Mouse (Mus musculus) left cerebral cortex, adult 2 months (tissue): Measurements from ENCODE around the gene 4930518I15Rik. TPM values are rescaled to one million over a fixed set of nuclear protein-coding genes. Genes with fewer than 3 reads are reported as not detected.
"Not testable (repeated sequence)": the region's sequence is repeated elsewhere in the genome, so short reads cannot be mapped to it uniquely, and the experiment has no call there.

Source experiments
- DNase-seq, 2 experiments: peaks; one replicate each; pipeline ENCODE4 v3.0.0; 2021 to 2022; ENCODE audit warnings: low spot score in 2 of 2, mixed read lengths in 1 of 2; ENCODE audit errors: extremely low spot score in 1 of 2
- H3K27ac ChIP-seq: fragments of 200-600 bp; 2 replicates; pipeline ENCODE4 v1.8.1; 2022
- H3K4me3 ChIP-seq: fragments of 200-600 bp; 2 replicates; pipeline ENCODE4 v1.8.1; 2022
- CTCF ChIP-seq: fragments of 200-600 bp; IDR thresholded peaks from 2 replicates; pipeline ENCODE4 v1.8.1; 2022; ENCODE audit warnings: antibody characterized with exemption, mild to moderate bottlenecking, moderate library complexity
- intact Hi-C: fragments of 180-260 bp; cut with DNase I; formaldehyde crosslinking; loops from one replicate; pipeline ENCODE4 v1.15.1; 2025
- total RNA-seq, 2 experiments: library from RNA; stranded (reverse); gene quantifications; 2 replicates each; pipeline ENCODE4 v1.2.3; 2021

Gene 4930518I15Rik
- total RNA-seq, 2 experiments from 2014 or later: 2.8 TPM

DNA sequence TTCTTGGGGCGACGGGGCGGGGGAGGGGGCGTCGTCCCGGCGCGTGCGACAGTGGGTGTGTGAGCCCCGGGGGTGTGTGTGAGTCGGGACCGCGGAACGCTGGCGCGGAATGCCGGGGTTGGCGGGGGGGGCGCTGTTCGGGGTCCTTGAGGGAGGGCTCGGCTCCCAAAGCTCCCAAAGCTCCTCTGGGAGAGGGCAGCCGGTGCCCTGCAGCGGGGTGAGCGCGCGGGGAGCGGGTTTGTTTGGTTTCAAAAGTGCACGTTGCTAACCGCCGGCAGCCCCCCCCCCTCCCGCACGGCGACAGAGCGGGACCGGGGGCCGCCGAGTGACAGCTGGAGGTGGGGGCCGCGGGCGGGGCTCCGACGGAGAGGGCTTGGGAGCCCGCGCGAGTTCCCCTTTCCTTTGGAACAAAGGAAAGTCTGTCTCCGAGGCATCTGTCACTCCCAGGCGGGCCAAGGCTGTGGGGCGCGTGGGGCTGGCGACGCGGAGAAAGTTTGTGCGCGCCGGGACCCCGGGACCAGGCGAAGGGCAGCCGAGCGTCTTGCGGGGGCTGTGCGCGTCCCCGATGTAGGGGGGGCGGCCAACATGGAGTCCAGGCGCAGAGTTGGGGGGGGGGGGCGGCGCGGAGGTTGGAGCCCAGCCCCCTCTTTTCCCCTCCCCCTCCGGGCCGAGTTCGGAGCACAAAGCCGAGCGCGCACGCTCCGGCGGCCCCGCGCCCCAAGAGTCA lies 17.3 kb downstream of the 4930518I15Rik start:
- Histone ChIP-seq H3K27ac (no peak overlapping the region), H3K4me3 (peak overlapping the region; percentile 50)
- no peak for TF ChIP-seq CTCF
- peak in 1 of 2 experiments; percentile 14 for DNase-seq
- intact Hi-C loops: no loop called here

DNA sequence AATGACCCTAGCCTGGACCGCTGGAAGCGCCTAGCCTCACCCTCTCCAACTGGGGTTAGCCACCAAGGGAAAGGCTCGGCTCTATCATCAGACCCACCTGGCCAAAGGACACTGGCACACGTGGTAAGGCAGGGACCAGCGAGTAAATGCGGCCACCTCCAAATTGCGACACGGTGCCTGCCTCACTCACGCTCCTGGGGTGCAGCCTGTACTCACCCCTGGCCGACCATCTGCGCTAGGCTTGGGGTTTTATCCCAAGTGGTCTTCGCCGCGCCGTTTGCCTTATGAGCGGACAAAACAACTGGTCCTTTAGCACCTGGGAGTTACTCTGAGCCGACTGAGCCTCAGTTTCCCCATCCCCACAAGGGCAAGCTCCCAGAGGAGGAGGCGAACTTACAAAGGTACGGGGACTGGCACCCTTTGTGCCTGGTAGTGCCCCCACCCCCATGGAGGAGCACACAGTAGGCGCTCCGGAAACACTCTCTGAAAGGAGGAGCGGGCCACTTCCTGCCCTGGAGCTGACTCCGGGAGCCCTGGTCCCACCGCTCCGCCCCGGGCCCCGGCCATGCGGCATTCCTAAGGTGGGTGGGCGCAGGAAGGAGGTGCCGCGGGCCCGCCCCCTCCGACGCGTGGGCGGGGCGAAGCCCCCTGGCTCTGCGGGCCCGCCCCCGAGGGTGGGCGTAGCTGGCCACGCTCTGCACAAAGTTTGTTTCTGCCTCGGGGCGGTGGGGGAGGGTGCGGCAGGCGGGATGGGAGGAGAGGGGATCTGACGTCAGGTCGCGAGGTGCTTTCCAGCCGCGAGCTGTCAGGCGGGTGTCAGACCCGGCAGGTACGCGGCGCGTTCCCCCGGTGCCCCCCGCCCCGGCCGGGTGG lies 18.2 kb downstream of the 4930518I15Rik start, which contains the start of gene Tgif2:
Gene Tgif2, plus strand, starts transcription at position 689 of the 873 bp plus-strand sequence.
- H3K4me3 ChIP-seq: peak within 1 kb of the TSS; percentile 50
- peak in 1 of 2 experiments; percentile 23 for DNase-seq
- intact Hi-C loops: no loop called here
- H3K27ac ChIP-seq: no peak within 1 kb of the TSS
- TF ChIP-seq CTCF: no peak

DNA sequence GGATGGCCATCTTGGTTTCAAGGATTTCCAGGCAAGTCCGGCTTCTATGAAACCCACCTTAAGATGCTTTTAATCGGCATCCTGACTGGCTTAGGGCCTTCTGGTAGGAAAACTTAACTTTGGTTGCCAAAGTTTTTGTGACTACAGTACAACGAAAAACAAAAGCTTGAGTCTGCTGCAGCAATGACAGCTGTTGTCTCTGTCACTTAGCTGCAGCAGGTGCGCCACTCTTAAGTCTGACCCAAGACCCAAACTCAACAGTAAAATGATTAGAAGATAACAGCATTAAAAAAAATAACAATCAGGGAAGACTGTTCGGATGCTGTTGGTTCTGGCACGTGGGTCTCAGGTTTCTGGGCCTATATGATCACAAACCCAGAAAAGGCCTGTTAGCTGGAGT lies 18.9 kb downstream of the 4930518I15Rik start:
- Histone ChIP-seq H3K27ac (no peak overlapping the region), H3K4me3 (no peak overlapping the region)
- intact Hi-C loops: no loop called here
- no peak for DNase-seq
- TF ChIP-seq CTCF: no peak

DNA sequence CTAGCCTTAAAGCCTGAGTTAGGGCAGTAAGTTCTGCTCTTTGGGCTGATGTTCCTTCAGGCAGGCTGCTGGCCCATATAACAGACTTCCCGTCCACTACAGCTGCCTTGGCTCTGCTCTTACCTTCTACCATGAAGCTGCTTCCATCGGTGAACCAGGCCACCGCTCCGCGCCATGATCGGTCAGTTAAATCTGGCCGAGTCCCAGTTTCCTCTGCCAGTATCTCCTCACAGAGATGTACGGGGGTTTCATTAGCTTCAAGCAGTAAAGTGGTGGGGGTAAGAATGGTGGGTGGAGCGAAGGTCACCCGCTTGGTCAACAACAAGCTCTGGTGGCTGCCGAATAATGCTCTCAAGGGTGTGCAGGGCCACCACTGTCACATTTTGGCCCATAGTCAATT lies 23.4 kb downstream of the 4930518I15Rik start:
- DNase-seq: no peak
- Histone ChIP-seq H3K27ac (no peak overlapping the region), H3K4me3 (no peak overlapping the region)
- intact Hi-C loops: loop anchor here (5.0 kb wide), 1 partner anchor 47 kb away; no protein-coding TSS in a partner anchor
- no peak for TF ChIP-seq CTCF

DNA sequence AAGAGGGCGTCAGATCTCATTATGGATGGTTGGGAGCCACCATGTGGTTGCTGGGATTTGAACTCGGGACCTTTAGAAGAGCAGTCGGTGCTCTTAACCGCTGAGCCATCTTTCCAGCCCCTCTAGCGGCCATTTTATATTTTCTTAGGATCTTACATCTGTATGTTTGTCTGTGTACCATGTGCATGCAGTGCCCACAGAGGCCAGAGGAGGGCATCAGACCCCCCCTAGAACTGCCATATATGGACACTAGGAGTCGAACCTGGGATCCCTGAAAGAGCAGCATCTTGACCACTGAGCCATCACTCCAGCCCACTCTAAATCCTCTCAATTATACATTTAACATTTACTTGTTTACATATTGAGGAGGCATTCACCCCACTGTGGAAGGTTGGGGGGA lies 32.6 kb downstream of the 4930518I15Rik start:
- not testable (repeated sequence) for DNase-seq, H3K27ac ChIP-seq, H3K4me3 ChIP-seq
- intact Hi-C loops: loop anchor here (10.0 kb wide), 1 partner anchor 430 kb away; no protein-coding TSS in a partner anchor

DNA sequence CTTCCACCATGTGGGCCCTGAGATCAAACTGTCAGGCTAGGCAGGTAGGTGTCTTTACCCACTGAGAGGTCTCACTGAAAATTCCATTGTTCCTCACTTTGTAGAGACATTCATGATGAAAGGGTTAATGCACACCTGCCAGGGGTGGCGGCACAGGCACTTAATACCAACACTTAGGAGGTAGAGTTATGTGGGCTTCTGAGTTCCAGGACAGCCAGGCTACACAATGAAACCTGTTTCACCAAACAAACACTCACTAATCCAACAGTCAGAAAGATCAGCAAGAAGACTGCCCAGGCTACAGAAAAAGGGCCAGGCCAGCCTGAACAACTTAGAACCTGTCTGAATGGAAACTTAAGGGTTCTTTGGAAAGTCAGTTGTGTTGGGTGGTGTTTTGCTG lies 41.6 kb downstream of the 4930518I15Rik start:
- no peak overlapping the region for H3K27ac ChIP-seq
- intact Hi-C loops: no loop called here
- H3K4me3 ChIP-seq: no peak overlapping the region
- no peak for TF ChIP-seq CTCF
- no peak for DNase-seq

DNA sequence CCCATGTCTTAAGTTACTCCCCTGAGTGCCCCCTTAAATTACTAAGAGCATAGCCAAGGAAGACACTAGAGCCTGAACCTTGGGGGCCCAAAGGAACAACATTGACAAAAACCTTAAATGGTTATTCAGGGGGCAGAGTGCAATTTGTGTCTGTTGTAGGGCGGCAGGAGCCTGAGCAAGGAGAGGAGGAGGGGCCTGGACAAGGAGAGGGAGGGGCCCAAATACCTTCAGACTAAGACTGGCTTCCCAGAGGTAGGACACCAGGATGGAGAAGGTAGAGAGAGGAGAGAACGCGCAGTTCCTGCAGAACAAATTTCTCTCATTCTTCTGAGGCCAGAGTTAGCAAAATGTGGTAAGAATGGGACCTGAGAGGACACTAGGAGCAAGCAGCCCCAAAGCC lies 42.3 kb downstream of the 4930518I15Rik start:
- no peak for TF ChIP-seq CTCF
- no peak overlapping the region for H3K27ac ChIP-seq
- DNase-seq: no peak
- intact Hi-C loops: no loop called here
- no peak overlapping the region for H3K4me3 ChIP-seq

DNA sequence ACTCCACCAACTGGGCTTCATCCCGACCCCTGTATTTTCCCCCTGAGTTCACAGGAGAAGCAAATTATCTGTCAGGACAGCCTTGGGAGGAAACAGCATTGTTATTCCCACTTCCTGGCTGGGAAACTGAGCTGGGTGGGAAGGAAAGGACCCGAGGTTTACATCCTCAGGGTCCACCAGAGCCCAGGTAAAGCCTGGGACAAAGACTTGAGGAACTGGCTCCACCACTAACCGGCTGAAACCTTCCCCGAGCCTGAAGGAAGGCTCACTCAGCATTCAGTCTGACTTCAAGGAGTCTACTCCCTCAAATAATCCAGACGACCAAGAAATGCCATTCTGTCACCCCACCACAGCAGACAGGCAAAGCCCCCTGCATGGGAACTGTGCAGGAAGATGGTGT lies 42.9 kb downstream of the 4930518I15Rik start:
- Histone ChIP-seq H3K4me3 (no peak overlapping the region), H3K27ac (no peak overlapping the region)
- DNase-seq: no peak
- intact Hi-C loops: no loop called here
- no peak for TF ChIP-seq CTCF

DNA sequence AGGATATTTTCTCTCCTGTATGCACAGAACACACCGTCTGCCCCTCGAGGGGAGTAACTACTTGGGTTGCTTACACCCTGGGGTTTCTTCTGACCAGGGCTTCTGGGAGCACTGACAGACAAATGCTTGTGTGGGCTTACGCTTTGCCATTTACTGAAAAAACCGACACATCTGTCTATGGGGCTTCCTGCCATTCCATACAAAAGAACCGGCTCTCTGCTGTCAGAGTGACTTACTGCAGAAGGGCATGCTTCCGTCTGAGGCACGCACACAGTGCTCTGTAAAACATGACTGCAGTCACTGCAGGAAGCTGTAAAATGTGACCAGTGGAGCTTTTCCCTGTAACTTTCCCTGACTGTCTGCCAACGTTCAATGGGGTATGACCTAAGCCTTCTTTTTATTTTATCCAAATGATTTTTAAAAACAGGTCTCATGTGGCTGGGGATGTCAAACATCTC lies 43.4 kb downstream of the 4930518I15Rik start:
- DNase-seq: no peak
- no peak overlapping the region for H3K27ac ChIP-seq
- H3K4me3 ChIP-seq: no peak overlapping the region
- no peak for TF ChIP-seq CTCF
- intact Hi-C loops: no loop called here

DNA sequence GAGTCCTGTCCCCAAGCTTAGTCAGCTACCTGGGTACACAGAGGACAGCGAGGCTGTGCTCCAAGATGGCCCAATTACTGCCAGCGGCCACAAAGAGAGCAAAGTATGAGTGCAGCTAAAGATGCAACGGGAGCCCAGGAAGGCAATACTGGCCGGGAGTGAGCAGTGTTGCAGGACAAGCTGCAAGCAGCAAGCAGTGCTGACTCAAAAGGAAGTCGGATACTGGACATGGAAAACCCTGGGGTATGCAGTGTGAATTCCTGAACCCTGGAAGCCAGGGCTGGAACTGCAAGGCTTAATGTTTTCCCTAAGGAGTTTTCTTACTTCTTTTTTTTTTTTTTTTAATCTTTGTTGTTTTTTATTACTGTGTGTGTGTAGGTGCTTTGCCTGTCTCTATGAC lies 46.2 kb downstream of the 4930518I15Rik start:
- intact Hi-C loops: no loop called here
- H3K27ac ChIP-seq: no peak overlapping the region
- no peak for TF ChIP-seq CTCF
- no peak for DNase-seq
- no peak overlapping the region for H3K4me3 ChIP-seq

DNA sequence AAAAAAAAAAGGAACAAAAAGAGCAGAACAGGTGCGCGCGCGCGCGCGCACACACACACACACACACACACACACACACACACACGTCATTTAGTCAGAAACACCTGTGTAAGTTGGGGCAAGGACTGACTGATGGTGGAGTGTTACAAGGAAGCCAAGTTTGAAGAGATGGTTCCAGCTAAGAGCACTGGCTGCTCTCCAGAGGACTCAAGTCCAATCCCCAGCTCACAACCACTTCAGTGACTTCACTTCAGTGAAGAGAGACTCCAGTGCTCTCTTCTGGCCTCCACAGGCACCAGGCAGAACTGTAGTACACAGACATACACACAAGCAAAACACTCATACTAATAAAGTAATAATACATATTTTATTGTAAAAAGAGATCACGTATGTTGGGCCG lies 47.0 kb downstream of the 4930518I15Rik start:
- no peak for DNase-seq
- H3K27ac ChIP-seq: no peak overlapping the region
- intact Hi-C loops: no loop called here
- no peak for TF ChIP-seq CTCF
- H3K4me3 ChIP-seq: no peak overlapping the region

DNA sequence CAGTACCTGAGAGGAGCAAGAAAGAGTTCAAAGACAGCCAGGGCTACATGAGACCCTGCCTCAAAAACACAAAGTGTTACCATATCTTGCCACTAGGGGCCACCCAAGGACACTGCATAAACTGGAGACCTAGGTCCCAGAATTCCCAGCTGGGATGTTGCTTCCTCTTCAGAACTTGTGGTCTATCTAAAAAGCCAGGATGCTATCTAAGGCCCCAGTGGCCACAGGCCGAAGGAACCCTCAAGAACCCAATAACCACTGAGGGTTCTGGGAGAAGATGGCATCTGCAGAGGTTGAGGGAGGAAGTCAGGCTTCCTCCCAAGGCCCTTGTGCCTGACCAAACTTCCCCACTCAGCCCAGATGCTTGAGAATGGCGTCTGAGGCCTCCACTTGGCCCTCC lies 48.2 kb downstream of the 4930518I15Rik start:
- intact Hi-C loops: loop anchor here (1.0 to 10.0 kb wide), 4 partner anchors 45 to 295 kb away; no protein-coding TSS in a partner anchor

More for the DNA sequence above, 48.2 kb downstream of the 4930518I15Rik start:
- Histone ChIP-seq H3K4me3 (no peak overlapping the region), H3K27ac (no peak overlapping the region)
- peak; percentile 40 to 59 for DNase-seq
- peak; percentile 96 for TF ChIP-seq CTCF
